Mouse (Mus musculus): ENCODE results near the gene Gm17324. TPM values are rescaled to one million over a fixed set of nuclear protein-coding genes. Genes with fewer than 3 reads are reported as not detected.

Gm17324 gene
- total RNA-seq, 2 experiments from 2014 or later, result not detected

- DNase-seq, result no peak
- intact Hi-C loops (cut with DNase I), result no loop called here
These were observed 25.7 kb upstream of the Gm17324 start for GRCm38 (mm10) chr9:78474270-78474669.

GRCm38 (mm10) chr9:78473588-78473987 lies 25.0 kb upstream of the Gm17324 start:
- intact Hi-C loops (cut with DNase I), result no loop called here
- DNase-seq, result no peak

GRCm38 (mm10) chr9:78465725-78466124 lies 17.1 kb upstream of the Gm17324 start:
- intact Hi-C loops (cut with DNase I), result no loop called here

DNA sequence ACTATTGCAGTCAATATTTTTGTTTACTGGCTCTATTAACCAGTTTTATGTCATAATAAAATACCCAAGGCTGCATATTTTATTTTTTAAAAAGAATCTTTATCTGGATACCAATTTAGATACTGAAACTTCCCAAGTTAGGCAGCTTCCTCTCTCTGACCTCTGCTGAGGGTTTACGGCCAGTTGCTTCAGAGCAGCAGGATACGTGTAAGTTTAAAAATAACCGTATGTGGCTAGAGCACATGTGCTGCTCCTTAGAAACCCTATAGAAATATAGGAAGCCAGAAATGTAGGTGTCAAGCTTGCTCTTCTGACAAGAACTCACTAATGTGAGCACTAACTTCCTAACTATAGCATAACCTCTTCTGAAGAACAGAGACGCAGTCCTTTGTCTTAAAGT lies 14.8 kb upstream of the Gm17324 start:
- intact Hi-C loops (cut with DNase I), result no loop called here

More at GRCm38 (mm10) chr9:78465725-78466124, 17.1 kb upstream of the Gm17324 start:
- no peak for DNase-seq

DNA sequence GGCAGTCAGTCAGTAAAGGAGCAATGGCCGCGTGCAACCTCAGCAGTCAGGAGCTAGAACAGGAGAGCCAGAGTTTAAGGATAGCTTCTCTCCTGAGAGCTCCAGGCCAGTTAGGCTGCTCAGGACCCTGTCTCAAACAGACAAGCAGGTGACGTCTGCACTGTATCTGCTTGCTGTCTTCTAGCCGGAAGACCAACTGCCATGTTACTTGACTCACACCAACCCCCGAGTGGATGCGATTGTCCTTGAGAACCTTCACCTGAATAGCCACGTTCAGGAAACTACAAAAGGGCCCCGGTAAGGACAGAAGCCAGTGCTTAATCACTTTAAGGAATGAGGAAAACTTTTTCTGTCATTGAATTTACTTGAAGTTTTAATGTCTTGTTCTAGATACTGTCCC lies 8.4 kb upstream of the Gm17324 start:
- intact Hi-C loops (cut with DNase I), result no loop called here
- no peak for DNase-seq

More for the DNA sequence above, 14.8 kb upstream of the Gm17324 start:
- DNase-seq, result no peak

GRCm38 (mm10) chr9:78451382-78451781 lies 2.8 kb upstream of the Gm17324 start:
- DNase-seq, result peak in 1 of 2 experiments; percentile 32
- intact Hi-C loops (cut with DNase I), result no loop called here

GRCm38 (mm10) chr9:78450404-78450803 lies 1.8 kb upstream of the Gm17324 start:
- DNase-seq, result no peak
- intact Hi-C loops (cut with DNase I), result no loop called here

- intact Hi-C loops (cut with DNase I), result no loop called here
- no peak for DNase-seq
These were observed 997 bp downstream of the Gm17324 start for GRCm38 (mm10) chr9:78447606-78447972.

- peak; percentile 72 to 78 for DNase-seq
- intact Hi-C loops (cut with DNase I), result no loop called here
These were observed 5.8 kb downstream of the Gm17324 start, which contains the start of gene Cgas for GRCm38 (mm10) chr9:78442579-78443392. Gene Cgas (minus strand): TSS chr9:78443237.

DNA sequence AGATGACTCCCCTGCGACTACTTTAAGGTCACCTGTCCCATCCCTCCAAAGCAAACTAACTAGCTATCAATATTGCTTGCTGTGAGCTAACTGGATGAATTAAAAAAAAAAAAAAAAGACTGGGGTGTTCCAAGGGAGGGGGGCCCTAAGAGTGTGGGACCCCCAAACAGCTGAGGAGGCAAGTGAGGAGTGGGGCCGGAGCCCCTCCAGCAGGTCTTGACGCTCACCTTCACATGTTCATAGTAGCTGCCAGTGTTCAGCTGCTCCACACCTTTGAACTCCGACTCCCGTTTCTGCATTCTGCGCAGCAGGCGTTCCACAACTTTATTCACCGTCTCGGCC lies 6.4 kb downstream of the Gm17324 start:
- no peak for DNase-seq
- intact Hi-C loops (cut with DNase I), result no loop called here

- no peak for DNase-seq
- intact Hi-C loops (cut with DNase I), result no loop called here
These were observed 9.2 kb downstream of the Gm17324 start for GRCm38 (mm10) chr9:78439426-78439825.

GRCm38 (mm10) chr9:78432471-78432870 lies 16.1 kb downstream of the Gm17324 start:
- intact Hi-C loops (cut with DNase I), result no loop called here
- DNase-seq, result no peak

- DNase-seq, result no peak
These were observed 18.1 kb downstream of the Gm17324 start for GRCm38 (mm10) chr9:78430486-78430885.

GRCm38 (mm10) chr9:78429551-78429950 lies 19.0 kb downstream of the Gm17324 start:
- no peak for DNase-seq
- intact Hi-C loops (cut with DNase I), result no loop called here

More at GRCm38 (mm10) chr9:78430486-78430885, 18.1 kb downstream of the Gm17324 start:
- intact Hi-C loops (cut with DNase I), result no loop called here

GRCm38 (mm10) chr9:78428870-78429432 lies 19.6 kb downstream of the Gm17324 start:
- intact Hi-C loops (cut with DNase I), result no loop called here

GRCm38 (mm10) chr9:78428185-78428584 lies 20.4 kb downstream of the Gm17324 start:
- intact Hi-C loops (cut with DNase I), result no loop called here
- peak in 1 of 2 experiments; percentile 6 for DNase-seq

More at GRCm38 (mm10) chr9:78428870-78429432, 19.6 kb downstream of the Gm17324 start:
- no peak for DNase-seq

DNA sequence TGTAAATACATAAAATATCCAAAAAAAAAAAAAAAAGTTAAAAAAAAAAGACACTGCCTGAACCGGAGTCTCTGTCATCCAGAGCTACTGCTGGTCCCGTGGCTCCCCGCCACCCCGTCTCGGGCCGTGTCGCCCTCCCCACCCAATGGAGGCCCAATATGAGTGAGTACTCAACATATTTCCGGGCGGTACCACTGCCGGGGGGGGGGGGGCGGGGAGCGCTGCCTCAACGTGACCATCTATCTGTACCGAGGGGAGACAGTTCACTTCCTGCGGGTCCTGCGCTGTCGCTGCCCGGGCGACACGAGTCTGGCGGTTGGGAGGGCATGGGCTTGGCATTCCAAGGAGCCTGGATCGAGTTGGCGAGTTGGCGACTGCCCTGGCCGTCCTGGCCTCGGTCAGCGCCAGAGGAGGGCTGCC lies 21.2 kb downstream of the Gm17324 start:
- intact Hi-C loops (cut with DNase I), result no loop called here
- DNase-seq, result no peak

DNA sequence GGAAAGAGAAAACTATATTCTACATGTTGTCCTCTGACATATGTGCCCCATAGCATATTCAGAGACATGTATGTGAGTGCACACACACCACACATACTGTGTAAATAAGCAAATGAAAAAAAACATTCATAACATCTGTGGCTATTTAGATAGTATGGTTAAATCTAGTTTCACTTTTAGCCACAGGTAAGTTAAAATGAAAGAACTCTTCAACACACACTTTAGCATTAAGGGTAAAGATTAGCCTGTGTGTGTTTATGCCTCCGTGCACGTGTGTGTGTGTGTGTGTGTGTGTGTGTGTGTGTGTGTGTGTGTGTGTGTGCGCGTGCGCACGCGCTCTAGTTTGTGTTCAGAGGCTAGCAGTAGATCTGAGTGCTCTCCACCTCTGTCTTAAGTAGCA lies 47.0 kb downstream of the Gm17324 start:
- no peak for DNase-seq
- intact Hi-C loops (cut with DNase I), result no loop called here

DNA sequence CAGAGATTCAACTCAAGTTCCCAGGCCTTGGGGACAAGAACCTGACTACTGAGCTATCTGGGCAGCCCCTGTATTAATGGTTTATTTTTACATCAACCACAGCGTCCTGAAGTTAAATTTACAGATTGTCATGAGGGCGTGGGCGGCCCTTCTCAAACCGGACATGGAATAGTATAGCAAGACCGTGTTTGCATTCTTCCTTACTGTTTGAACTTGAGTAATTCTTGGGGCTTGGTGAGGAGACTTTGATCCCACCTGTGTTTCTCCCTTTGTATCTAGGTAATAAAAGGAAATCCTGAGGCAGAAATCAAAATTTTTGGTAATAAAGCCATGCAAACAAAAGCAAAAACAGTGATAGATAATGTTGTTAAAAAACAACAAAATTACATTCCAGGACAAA lies 48.0 kb downstream of the Gm17324 start:
- intact Hi-C loops (cut with DNase I), result no loop called here
- DNase-seq, result no peak
